Mouse (Mus musculus): ENCODE results near the gene Chrnb4. TPM values are rescaled to one million over a fixed set of nuclear protein-coding genes. Genes with fewer than 3 reads are reported as not detected.
A peak's percentile ranks its signal among the peaks of the same experiment; 100 is the strongest.

Gene Chrnb4
- polyA plus RNA-seq, 1 experiment from 2014 or later = 0.05 TPM

- ATAC-seq = peak; percentile 26
- POLR2A ChIA-PET = no interaction called here
- no peak for DNase-seq (ENCODE audit: low read depth, low spot score)
- H3K27me3 ChIP-seq = peaks cover 36% of the 10 kb centered on the region
- CTCF ChIA-PET = interaction anchor here (0.7 to 2.9 kb wide), 14 partner anchors 9 to 288 kb away, joined by 3 to 9 read pairs (median 3); no protein-coding TSS in a partner anchor
- TF ChIP-seq CTCF (IDR thresholded peaks at IDR 0.05) = peak; percentile 82
- in situ Hi-C loops (cut with MboI; ENCODE audit: low pct_unique_long_range_greater_than_20kb) = loop anchor here (5.0 to 10.0 kb wide), 2 partner anchors 88 to 291 kb away; no protein-coding TSS in a partner anchor
These were observed 24.5 kb downstream of the Chrnb4 start for GRCm38 (mm10) chr9:55023902-55024583.

- ATAC-seq = no peak
These were observed 25.3 kb downstream of the Chrnb4 start for GRCm38 (mm10) chr9:55023326-55023725.

GRCm38 (mm10) chr9:55016926-55017325, 31.7 kb downstream of the Chrnb4 start:
- in situ Hi-C loops (cut with MboI; ENCODE audit: low pct_unique_long_range_greater_than_20kb) = no loop called here
- DNase-seq (ENCODE audit: low read depth, low spot score) = no peak

More at GRCm38 (mm10) chr9:55023326-55023725, 25.3 kb downstream of the Chrnb4 start:
- CTCF ChIA-PET = interaction anchor here (0.7 to 2.9 kb wide), 9 partner anchors 8 to 288 kb away, joined by 3 to 9 read pairs (median 3); no protein-coding TSS in a partner anchor
- peaks cover 36% of the 10 kb centered on the region for H3K27me3 ChIP-seq
- TF ChIP-seq CTCF (IDR thresholded peaks at IDR 0.05) = no peak
- in situ Hi-C loops (cut with MboI; ENCODE audit: low pct_unique_long_range_greater_than_20kb) = loop anchor here (5.0 to 10.0 kb wide), 2 partner anchors 89 to 291 kb away; no protein-coding TSS in a partner anchor
- POLR2A ChIA-PET = no interaction called here
- no peak for DNase-seq (ENCODE audit: low read depth, low spot score)

GRCm38 (mm10) chr9:55010588-55011350, 37.8 kb downstream of the Chrnb4 start:
- in situ Hi-C loops (cut with MboI; ENCODE audit: low pct_unique_long_range_greater_than_20kb) = no loop called here
- no peak for DNase-seq (ENCODE audit: low read depth, low spot score)
- ChIA-PET POLR2A (no interaction called here), CTCF (interaction anchor here (1.5 kb wide), 1 partner anchor 12 kb away, joined by 5 read pairs; no protein-coding TSS in a partner anchor)
- ATAC-seq = no peak
- no peak for TF ChIP-seq CTCF (IDR thresholded peaks at IDR 0.05)
- H3K27me3 ChIP-seq = peaks cover 18% of the 10 kb centered on the region

More at GRCm38 (mm10) chr9:55016926-55017325, 31.7 kb downstream of the Chrnb4 start:
- POLR2A ChIA-PET = interaction anchor here (0.6 kb wide), 1 partner anchor 165 kb away, joined by 4 read pairs; no protein-coding TSS in a partner anchor
- peaks cover 14% of the 10 kb centered on the region for H3K27me3 ChIP-seq
- TF ChIP-seq CTCF (IDR thresholded peaks at IDR 0.05) = no peak
- CTCF ChIA-PET = interaction anchor here (0.8 kb wide), 1 partner anchor 94 kb away, joined by 3 read pairs; no protein-coding TSS in a partner anchor
- no peak for ATAC-seq

GRCm38 (mm10) chr9:55009692-55010091, 38.9 kb downstream of the Chrnb4 start:
- POLR2A ChIA-PET = no interaction called here
- no peak for TF ChIP-seq CTCF (IDR thresholded peaks at IDR 0.05)
- ATAC-seq (no peak), DNase-seq (ENCODE audit: low read depth, low spot score) (no peak)
- H3K27me3 ChIP-seq = peaks cover 27% of the 10 kb centered on the region
- CTCF ChIA-PET = interaction anchor here (1.1 to 1.5 kb wide), 3 partner anchors 10 to 15 kb away, joined by 3 to 5 read pairs (median 3); no protein-coding TSS in a partner anchor
- in situ Hi-C loops (cut with MboI; ENCODE audit: low pct_unique_long_range_greater_than_20kb) = no loop called here

- peaks cover 59% of the 10 kb centered on the region for H3K27me3 ChIP-seq
- no peak for TF ChIP-seq CTCF (IDR thresholded peaks at IDR 0.05)
- DNase-seq (ENCODE audit: low read depth, low spot score) (no peak), ATAC-seq (no peak)
- CTCF ChIA-PET = no interaction called here
- in situ Hi-C loops (cut with MboI; ENCODE audit: low pct_unique_long_range_greater_than_20kb) = no loop called here
- POLR2A ChIA-PET = no interaction called here
These were observed 45.0 kb downstream of the Chrnb4 start for GRCm38 (mm10) chr9:55003609-55004008.

GRCm38 (mm10) chr9:54995645-54996044, 52.9 kb downstream of the Chrnb4 start:
- no peak for DNase-seq (ENCODE audit: low read depth, low spot score)
- POLR2A ChIA-PET = no interaction called here
- peaks cover 39% of the 10 kb centered on the region for H3K27me3 ChIP-seq
- TF ChIP-seq CTCF (IDR thresholded peaks at IDR 0.05) = no peak
- ATAC-seq = no peak
- CTCF ChIA-PET = no interaction called here
- in situ Hi-C loops (cut with MboI; ENCODE audit: low pct_unique_long_range_greater_than_20kb) = no loop called here

GRCm38 (mm10) chr9:54994381-54994780, 54.2 kb downstream of the Chrnb4 start:
- in situ Hi-C loops (cut with MboI; ENCODE audit: low pct_unique_long_range_greater_than_20kb) = no loop called here
- no peak for ATAC-seq
- CTCF ChIA-PET = no interaction called here
- POLR2A ChIA-PET = no interaction called here
- DNase-seq (ENCODE audit: low read depth, low spot score) = no peak
- no peak for TF ChIP-seq CTCF (IDR thresholded peaks at IDR 0.05)
- H3K27me3 ChIP-seq = peaks cover 36% of the 10 kb centered on the region

GRCm38 (mm10) chr9:54990362-54990761, 58.2 kb downstream of the Chrnb4 start:
- ChIA-PET CTCF (interaction anchor here (0.8 kb wide), 1 partner anchor 18 kb away, joined by 3 read pairs; no protein-coding TSS in a partner anchor), POLR2A (no interaction called here)
- DNase-seq (ENCODE audit: low read depth, low spot score) (no peak), ATAC-seq (no peak)
- H3K27me3 ChIP-seq = peaks cover 34% of the 10 kb centered on the region
- no peak for TF ChIP-seq CTCF (IDR thresholded peaks at IDR 0.05)
- in situ Hi-C loops (cut with MboI; ENCODE audit: low pct_unique_long_range_greater_than_20kb) = no loop called here

- ChIA-PET POLR2A (no interaction called here), CTCF (no interaction called here)
- ATAC-seq (no peak), DNase-seq (ENCODE audit: low read depth, low spot score) (no peak)
- H3K27me3 ChIP-seq = peaks cover 57% of the 10 kb centered on the region
- no peak for TF ChIP-seq CTCF (IDR thresholded peaks at IDR 0.05)
- in situ Hi-C loops (cut with MboI; ENCODE audit: low pct_unique_long_range_greater_than_20kb) = no loop called here
These were observed 66.2 kb downstream of the Chrnb4 start for GRCm38 (mm10) chr9:54982401-54982800.
